Mouse (Mus musculus) CH12.LX (cell line): Measurements from ENCODE around the gene Blvrb.

Experiments
- CHD2 ChIP-seq: IDR thresholded peaks from 2 replicates; pipeline ENCODE4 v1.6.1; 2011; ENCODE audit warnings: low read length, improper control_type of control experiment
- CTCF ChIP-seq, 2 experiments: IDR thresholded peaks in 1 of 2; conservative IDR thresholded peaks in 1 of 2; 2 replicates each; pipeline ENCODE4 v1.5.1; 2011 to 2012; ENCODE audit warnings: low read depth in 2 of 2, low read length in 2 of 2, improper control_type of control experiment in 1 of 2, inconsistent platforms in 1 of 2, mild to moderate bottlenecking in 1 of 2, moderate library complexity in 1 of 2
- EP300 ChIP-seq: IDR thresholded peaks from 2 replicates; pipeline ENCODE4 v1.6.1; 2011; ENCODE audit warnings: low read length, improper control_type of control experiment
- ETS1 ChIP-seq: conservative IDR thresholded peaks from 2 replicates; pipeline ENCODE4 v1.6.1; 2012; ENCODE audit warnings: low read depth, mild to moderate bottlenecking, inconsistent platforms, low read length, improper control_type of control experiment, moderate library complexity
- JUND ChIP-seq: conservative IDR thresholded peaks from 2 replicates; pipeline ENCODE4 v1.6.1; 2011; ENCODE audit warnings: low read depth, low read length, improper control_type of control experiment
- MAFK ChIP-seq: IDR thresholded peaks from 2 replicates; pipeline ENCODE4 v1.6.1; 2011; ENCODE audit warnings: low read length, improper control_type of control experiment; ENCODE audit not compliant: insufficient replicate concordance
- MAX ChIP-seq: IDR thresholded peaks from 2 replicates; pipeline ENCODE4 v1.6.1; 2011; ENCODE audit warnings: low read length, improper control_type of control experiment
- NELFE ChIP-seq: IDR thresholded peaks from 2 replicates; pipeline ENCODE4 v1.6.1; 2011; ENCODE audit warnings: low read depth, low read length, improper control_type of control experiment
- POLR2A ChIP-seq: IDR thresholded peaks from 2 replicates; pipeline ENCODE4 v1.6.1; 2011; ENCODE audit warnings: low read depth, mild to moderate bottlenecking, improper control_type of control experiment, low read length
- POLR2AphosphoS2 ChIP-seq: IDR thresholded peaks from 2 replicates; pipeline ENCODE4 v1.6.1; 2011; ENCODE audit warnings: low read depth, low read length, improper control_type of control experiment
- SIN3A ChIP-seq: IDR thresholded peaks from 2 replicates; pipeline ENCODE4 v1.6.1; 2012; ENCODE audit warnings: low read length, improper control_type of control experiment, inconsistent platforms
- TBP ChIP-seq: conservative IDR thresholded peaks from 2 replicates; pipeline ENCODE4 v1.6.1; 2011; ENCODE audit warnings: low read depth, low read length, improper control_type of control experiment
- TCF12 ChIP-seq: IDR thresholded peaks from 2 replicates; pipeline ENCODE4 v1.6.1; 2014; ENCODE audit warnings: low read depth, mild to moderate bottlenecking, inconsistent platforms, low read length, improper control_type of control experiment
- ZC3H11A ChIP-seq: IDR thresholded peaks from 2 replicates; pipeline ENCODE4 v1.6.1; 2012; ENCODE audit warnings: low read depth, mild to moderate bottlenecking, inconsistent platforms, low read length, improper control_type of control experiment

- TF ChIP-seq POLR2A (no peak), CTCF (conservative IDR thresholded peaks at IDR 0.05 in 1 of 2, IDR thresholded peaks at IDR 0.05 in 1 of 2; ENCODE audit: low read depth in 2 of 2, low read length in 2 of 2) (no peak), MAFK (no peak), CHD2 (no peak), MAX (no peak), SIN3A (no peak), NELFE (no peak), POLR2AphosphoS2 (no peak), ETS1 (no peak), TBP (no peak), TCF12 (no peak), EP300 (no peak), ZC3H11A (no peak), JUND (no peak)
Observed at GRCm38 (mm10) chr7:27480506-27480905, 32.7 kb downstream of the Blvrb start.
